Mouse (Mus musculus): ENCODE results near the gene Tstd2. TPM values are rescaled to one million over a fixed set of nuclear protein-coding genes. Genes with fewer than 3 reads are reported as not detected.

Tstd2 gene
- polyA plus RNA-seq, 1 experiment, result 0.46 TPM

DNA sequence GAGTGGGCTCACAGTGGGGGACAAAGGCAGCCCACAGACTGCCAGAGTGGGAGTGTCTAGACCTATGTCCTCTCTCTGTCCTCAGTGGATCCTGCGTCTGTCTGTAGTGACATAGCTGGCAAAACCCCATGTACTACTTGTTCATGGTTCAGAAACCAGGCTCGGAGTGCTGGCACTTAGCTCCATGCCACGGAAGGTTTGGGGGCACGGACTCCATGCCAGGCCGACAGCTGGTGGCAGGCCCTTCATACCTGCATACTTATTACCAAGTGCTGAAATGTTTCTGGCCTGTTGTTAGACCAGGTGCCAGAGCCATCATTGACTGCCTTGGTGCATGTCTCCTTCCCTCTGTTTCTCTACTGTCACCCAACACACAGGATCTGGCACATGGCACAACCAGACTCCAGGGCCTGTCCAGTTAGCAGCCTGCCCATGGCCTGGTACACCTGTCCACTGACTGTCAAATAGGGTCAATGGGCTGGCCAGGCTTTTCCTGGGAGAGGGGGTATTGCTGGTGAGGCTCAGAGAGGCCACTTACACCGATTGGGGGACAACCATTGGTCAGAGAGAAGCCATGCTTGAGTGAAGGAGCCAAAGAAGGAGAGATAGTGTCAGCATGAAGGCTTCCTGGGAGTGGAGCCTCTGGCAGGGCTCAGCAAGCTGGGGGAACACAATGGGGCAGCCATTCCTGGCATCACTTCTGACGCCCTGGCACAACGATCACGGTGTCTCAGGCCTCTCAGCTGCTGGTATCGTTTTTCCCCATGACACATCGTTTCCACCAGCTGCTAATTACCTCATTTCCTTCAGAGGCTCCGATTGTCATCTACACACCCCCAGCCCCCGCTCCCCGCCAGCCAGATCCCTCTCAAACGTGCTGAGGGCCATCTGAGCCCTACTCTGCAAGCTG lies 43.3 kb downstream of the Tstd2 start:
- TF ChIP-seq TAL1 (IDR thresholded peaks at IDR 0.05; ENCODE audit: low read length) (no peak), GATA1 (IDR thresholded peaks at IDR 0.05; ENCODE audit: low read length) (no peak)
- H3K9me3 ChIP-seq (ENCODE audit: control insufficient read depth, low read length), result no peaks in the 10 kb centered on the region
- H3K36me3 ChIP-seq (ENCODE audit: control insufficient read depth), result peaks cover 100% of the 10 kb centered on the region

DNA sequence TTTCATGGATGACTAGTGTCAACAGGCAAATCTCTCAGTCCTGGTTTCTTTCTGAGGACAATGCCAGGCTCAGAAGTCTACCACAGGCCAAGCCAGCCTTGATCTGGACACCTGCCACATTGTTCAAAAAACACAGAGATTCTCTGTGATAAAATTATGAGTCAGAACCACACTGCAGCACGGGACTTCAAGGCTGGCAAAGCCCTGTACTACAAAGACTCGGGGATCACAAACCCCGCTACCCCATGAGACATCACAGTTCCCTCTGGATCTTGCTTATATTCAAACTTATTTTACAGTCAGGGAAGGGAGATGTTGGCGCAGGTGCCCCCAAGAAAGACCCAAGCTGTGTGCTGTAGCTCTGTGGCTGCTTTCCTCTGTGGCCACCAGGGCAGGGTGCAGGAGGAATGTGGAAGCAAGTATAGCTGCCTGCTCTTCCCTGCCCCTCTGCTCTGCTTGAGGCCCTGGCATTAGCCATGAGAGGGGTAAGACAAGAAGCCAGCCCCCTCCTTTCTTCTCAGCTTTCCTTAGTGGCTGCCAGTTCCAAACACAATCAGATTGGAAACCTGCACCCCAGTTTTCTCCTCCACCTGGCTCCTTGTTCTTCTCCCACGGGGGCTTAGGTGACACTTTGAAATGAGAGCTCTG lies 45.9 kb downstream of the Tstd2 start:
- no peaks in the 10 kb centered on the region; the same call in 1 of the 2 replicates for H3K27me3 ChIP-seq (ENCODE audit: control insufficient read depth)
- peaks cover under 1% of the 10 kb centered on the region; the same call in 1 of the 2 replicates for H3K4me1 ChIP-seq (ENCODE audit: control insufficient read depth)
- TF ChIP-seq TAL1 (IDR thresholded peaks at IDR 0.05; ENCODE audit: low read length) (no peak), GATA1 (IDR thresholded peaks at IDR 0.05; ENCODE audit: low read length) (no peak)
- no peak overlapping the region for H3K4me3 ChIP-seq (replicated peaks)
- H3K9me3 ChIP-seq (ENCODE audit: control insufficient read depth, low read length), result no peaks in the 10 kb centered on the region
- peaks cover 100% of the 10 kb centered on the region for H3K36me3 ChIP-seq (ENCODE audit: control insufficient read depth)

More for the DNA sequence above, 43.3 kb downstream of the Tstd2 start:
- Histone ChIP-seq H3K4me3 (replicated peaks) (no peak overlapping the region), H3K4me1 (ENCODE audit: control insufficient read depth) (peaks cover 2% of the 10 kb centered on the region; the same call in 1 of the 2 replicates), H3K27me3 (ENCODE audit: control insufficient read depth) (no peaks in the 10 kb centered on the region; the same call in 1 of the 2 replicates)

DNA sequence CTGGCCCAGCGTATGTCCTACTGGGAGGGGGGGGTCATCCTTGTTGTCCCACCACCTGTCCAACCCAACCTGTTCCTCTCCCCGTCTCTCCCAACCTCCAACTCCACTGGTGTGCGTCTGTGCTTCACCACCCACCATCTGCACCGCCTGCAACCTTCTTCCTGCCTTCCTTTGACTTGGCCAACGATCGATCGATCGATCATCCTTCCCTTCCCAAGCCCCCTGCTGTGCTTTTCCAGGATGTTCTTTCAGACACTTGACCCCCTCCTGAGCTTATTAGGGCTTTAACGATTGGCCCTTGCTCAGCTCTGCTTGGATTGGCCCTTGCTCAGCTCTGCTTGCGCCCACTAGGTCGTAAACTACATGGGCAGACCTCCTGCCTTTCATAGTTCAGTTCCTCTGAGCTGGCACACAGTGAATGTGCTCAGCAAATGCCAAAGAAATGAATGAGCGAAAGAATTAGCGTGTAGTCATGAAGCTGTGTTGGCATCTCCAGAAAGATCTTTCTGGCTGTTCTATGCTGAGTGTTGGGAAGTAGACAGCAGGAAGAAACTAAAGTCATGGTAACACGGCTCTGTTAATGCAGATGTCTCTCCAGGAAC lies 48.9 kb downstream of the Tstd2 start:
- Histone ChIP-seq H3K36me3 (ENCODE audit: control insufficient read depth) (peaks cover 100% of the 10 kb centered on the region), H3K4me3 (replicated peaks) (no peak overlapping the region), H3K9me3 (ENCODE audit: control insufficient read depth, low read length) (no peaks in the 10 kb centered on the region), H3K4me1 (ENCODE audit: control insufficient read depth) (no peaks in the 10 kb centered on the region), H3K27me3 (ENCODE audit: control insufficient read depth) (no peaks in the 10 kb centered on the region)
- TF ChIP-seq TAL1 (IDR thresholded peaks at IDR 0.05; ENCODE audit: low read length), result no peak
- no peak for TF ChIP-seq GATA1 (IDR thresholded peaks at IDR 0.05; ENCODE audit: low read length)

DNA sequence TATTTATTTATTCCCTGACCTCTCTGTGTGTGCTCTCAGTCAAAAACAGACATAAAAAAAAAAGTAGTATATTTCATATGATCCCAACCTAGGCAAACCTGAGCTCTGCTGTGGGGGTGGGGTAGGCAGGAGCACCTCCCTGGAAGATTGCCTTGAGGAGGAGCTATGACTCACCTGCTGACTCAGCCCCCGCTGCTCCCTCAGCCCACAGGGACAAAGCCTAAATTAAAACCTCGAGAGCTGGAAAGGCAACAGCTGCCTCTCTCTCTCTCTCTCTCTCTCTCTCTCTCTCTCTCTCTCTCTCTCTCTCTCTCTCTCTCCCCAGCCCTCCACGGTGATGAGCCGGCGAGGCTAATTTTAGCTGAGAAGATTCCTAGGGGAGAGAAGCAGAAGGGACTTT lies 50.6 kb downstream of the Tstd2 start:
- TF ChIP-seq GATA1 (IDR thresholded peaks at IDR 0.05; ENCODE audit: low read length) (no peak), TAL1 (IDR thresholded peaks at IDR 0.05; ENCODE audit: low read length) (no peak)
- Histone ChIP-seq H3K4me3 (replicated peaks) (no peak overlapping the region), H3K4me1 (ENCODE audit: control insufficient read depth) (no peaks in the 10 kb centered on the region), H3K36me3 (ENCODE audit: control insufficient read depth) (peaks cover 100% of the 10 kb centered on the region), H3K27me3 (ENCODE audit: control insufficient read depth) (no peaks in the 10 kb centered on the region), H3K9me3 (ENCODE audit: control insufficient read depth, low read length) (no peaks in the 10 kb centered on the region)

DNA sequence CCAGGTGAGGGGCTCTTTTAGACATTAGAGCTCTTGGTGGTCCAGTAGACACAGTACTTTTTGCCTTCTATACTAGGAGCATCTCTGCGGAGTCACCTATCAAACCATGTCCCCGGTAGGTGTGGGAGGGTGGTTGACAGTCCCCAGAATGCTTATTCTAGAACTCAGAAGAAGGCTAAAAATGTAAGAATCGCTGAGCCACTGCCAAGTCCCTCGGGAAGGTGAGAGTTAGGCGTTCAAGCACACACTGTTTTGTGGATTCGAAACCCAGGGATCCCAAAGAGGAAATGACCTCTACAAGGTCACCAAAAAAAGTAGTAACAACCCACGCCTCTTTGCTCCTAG lies 51.1 kb downstream of the Tstd2 start:
- peaks cover 100% of the 10 kb centered on the region for H3K36me3 ChIP-seq (ENCODE audit: control insufficient read depth)
- TF ChIP-seq GATA1 (IDR thresholded peaks at IDR 0.05; ENCODE audit: low read length) (no peak), TAL1 (IDR thresholded peaks at IDR 0.05; ENCODE audit: low read length) (no peak)
- H3K4me1 ChIP-seq (ENCODE audit: control insufficient read depth), result no peaks in the 10 kb centered on the region
- H3K9me3 ChIP-seq (ENCODE audit: control insufficient read depth, low read length), result no peaks in the 10 kb centered on the region
- no peaks in the 10 kb centered on the region for H3K27me3 ChIP-seq (ENCODE audit: control insufficient read depth)
- H3K4me3 ChIP-seq (replicated peaks), result no peak overlapping the region

DNA sequence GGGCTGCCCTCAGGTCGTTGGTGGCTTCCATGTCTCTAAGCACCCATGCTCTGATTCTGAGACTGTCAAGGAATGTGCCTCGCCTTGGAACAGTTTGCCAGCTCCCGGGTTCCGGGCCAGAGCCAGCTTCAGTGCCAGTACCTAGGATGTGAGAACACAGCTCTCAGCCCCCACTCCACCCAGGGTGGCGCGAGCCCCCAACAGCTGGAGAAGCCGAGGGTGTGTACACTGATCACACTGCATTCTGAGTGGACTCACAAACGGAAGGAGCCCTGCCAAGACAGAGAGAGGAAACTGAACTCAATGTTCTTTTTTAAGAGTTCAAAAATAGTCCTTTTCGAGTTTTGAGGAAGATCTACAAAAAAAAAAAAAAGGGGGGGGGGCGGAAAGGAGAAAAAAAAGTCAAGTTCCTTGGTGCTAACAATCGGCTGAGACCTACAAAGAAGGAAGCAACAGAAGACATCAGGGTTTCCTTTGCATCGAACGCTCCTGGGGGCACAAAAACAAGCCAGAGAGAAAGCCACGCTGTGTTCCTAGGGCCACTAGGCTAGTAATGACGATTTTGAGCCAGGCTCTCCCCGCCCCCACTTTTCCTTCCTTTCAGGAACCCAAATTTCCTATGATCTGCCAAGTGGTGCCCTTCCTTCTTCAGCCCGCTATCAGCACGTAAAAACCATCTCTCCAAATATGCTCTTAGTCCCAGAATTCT lies 51.6 kb downstream of the Tstd2 start:
- no peaks in the 10 kb centered on the region for H3K9me3 ChIP-seq (ENCODE audit: control insufficient read depth, low read length)
- no peaks in the 10 kb centered on the region for H3K27me3 ChIP-seq (ENCODE audit: control insufficient read depth)
- H3K4me1 ChIP-seq (ENCODE audit: control insufficient read depth), result no peaks in the 10 kb centered on the region
- no peak overlapping the region for H3K4me3 ChIP-seq (replicated peaks)
- peaks cover 100% of the 10 kb centered on the region for H3K36me3 ChIP-seq (ENCODE audit: control insufficient read depth)
- TF ChIP-seq GATA1 (IDR thresholded peaks at IDR 0.05; ENCODE audit: low read length), result no peak
- no peak for TF ChIP-seq TAL1 (IDR thresholded peaks at IDR 0.05; ENCODE audit: low read length)

DNA sequence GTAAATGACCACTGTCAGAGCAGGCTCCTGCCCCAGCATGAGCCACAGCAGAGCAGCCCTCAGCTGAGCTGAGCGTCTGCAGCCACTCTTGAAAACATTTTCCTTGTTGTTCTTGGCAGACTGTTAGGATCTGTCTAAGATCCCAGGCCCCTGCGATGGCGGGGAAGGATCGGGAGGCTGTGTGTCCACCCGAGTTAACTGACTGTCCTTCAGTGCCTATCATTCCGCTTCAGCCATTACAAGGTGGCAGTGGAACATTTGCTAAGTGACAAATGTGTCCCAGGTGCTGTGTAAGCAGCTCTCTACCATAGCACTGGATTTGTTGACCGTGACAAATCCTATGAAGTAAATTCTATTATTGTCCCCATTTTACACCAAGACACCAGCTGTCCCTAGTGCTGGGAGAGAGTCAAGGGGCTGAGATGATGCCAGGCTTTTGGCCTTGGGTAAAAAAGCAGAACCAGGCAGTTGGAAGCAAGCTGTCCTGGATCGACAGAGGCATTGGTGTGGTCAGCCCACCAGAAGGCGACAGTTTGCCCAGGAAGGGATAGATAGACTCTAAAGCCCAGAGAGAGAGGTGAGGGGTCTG lies 53.2 kb downstream of the Tstd2 start:
- H3K27me3 ChIP-seq (ENCODE audit: control insufficient read depth), result no peaks in the 10 kb centered on the region
- H3K4me3 ChIP-seq (replicated peaks), result no peak overlapping the region
- no peaks in the 10 kb centered on the region for H3K4me1 ChIP-seq (ENCODE audit: control insufficient read depth)
- peaks cover 100% of the 10 kb centered on the region for H3K36me3 ChIP-seq (ENCODE audit: control insufficient read depth)
- H3K9me3 ChIP-seq (ENCODE audit: control insufficient read depth, low read length), result no peaks in the 10 kb centered on the region
- TF ChIP-seq TAL1 (IDR thresholded peaks at IDR 0.05; ENCODE audit: low read length) (no peak), GATA1 (IDR thresholded peaks at IDR 0.05; ENCODE audit: low read length) (no peak)

DNA sequence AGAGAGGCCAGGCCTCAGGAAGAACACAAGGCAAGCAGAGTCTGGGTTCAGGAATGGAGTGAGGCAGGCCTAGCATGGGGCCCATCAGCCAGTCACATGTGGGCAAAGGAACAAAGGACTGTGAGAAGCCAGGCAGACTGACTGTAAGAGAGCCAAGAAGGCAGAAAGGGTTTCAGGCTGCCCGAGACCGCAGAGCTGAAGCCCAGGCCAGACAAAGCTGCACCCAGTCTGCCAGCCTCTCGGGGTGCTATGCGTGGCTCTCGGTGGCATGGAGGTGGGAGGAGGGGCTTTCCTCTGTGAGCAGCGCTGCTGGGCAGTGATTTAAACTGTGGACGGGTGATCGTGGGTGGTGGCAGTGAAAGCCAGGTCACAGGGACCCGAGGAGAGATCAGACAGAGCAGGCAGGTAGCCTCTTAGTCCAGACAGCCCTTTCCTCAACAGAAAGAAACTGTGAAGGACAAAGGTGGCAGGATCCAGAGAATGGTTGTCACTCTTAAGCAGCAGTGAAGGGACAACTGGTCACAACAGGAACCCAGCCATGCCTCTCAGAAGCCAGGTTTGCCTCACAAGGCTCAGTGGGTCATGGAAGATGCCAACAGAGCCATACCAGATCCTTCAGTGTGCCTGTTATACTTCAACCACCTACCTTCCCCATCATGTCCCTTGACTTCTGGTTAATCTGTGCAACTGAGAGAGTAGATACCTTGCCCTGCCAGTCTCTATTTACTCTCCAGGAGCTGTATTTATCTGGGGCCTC lies 53.9 kb downstream of the Tstd2 start:
- Histone ChIP-seq H3K4me1 (ENCODE audit: control insufficient read depth) (no peaks in the 10 kb centered on the region; the same call in 1 of the 2 replicates), H3K36me3 (ENCODE audit: control insufficient read depth) (peaks cover 100% of the 10 kb centered on the region), H3K27me3 (ENCODE audit: control insufficient read depth) (no peaks in the 10 kb centered on the region), H3K4me3 (replicated peaks) (no peak overlapping the region), H3K9me3 (ENCODE audit: control insufficient read depth, low read length) (no peaks in the 10 kb centered on the region; the same call in 1 of the 2 replicates)
- TF ChIP-seq TAL1 (IDR thresholded peaks at IDR 0.05; ENCODE audit: low read length) (no peak), GATA1 (IDR thresholded peaks at IDR 0.05; ENCODE audit: low read length) (no peak)
